Mouse (Mus musculus) kidney, adult 2 months (tissue): ENCODE results near the gene Slc22a17. TPM values are rescaled to one million over a fixed set of nuclear protein-coding genes. Genes with fewer than 3 reads are reported as not detected.

Source experiments
- DNase-seq: peaks from one replicate; pipeline ENCODE4 v3.0.0; 2021
- H3K27ac ChIP-seq: fragments of 200-500 bp; 2 replicates; pipeline ENCODE4 v1.5.1; 2012; ENCODE audit warnings: low read depth, low read length, control low read depth, inconsistent platforms; ENCODE audit not compliant: insufficient read depth
- H3K27me3 ChIP-seq: fragments of 200-500 bp; replicated peaks from 2 replicates; pipeline ENCODE4 v1.6.1; 2012; ENCODE audit warnings: mild to moderate bottlenecking, moderate library complexity, low read length, inconsistent platforms; ENCODE audit not compliant: control insufficient read depth, insufficient read depth
- H3K36me3 ChIP-seq: fragments of 200-500 bp; 2 replicates; pipeline ENCODE4 v1.6.1; 2012; ENCODE audit warnings: mild to moderate bottlenecking, moderate library complexity, low read length, inconsistent platforms; ENCODE audit not compliant: control insufficient read depth, insufficient read depth
- H3K4me1 ChIP-seq: fragments of 200-500 bp; 2 replicates; pipeline ENCODE4 v1.6.1; 2011; ENCODE audit warnings: low read length; ENCODE audit not compliant: control insufficient read depth, insufficient read depth
- H3K4me3 ChIP-seq: fragments of 200-500 bp; 2 replicates; pipeline ENCODE4 v1.5.1; 2011; ENCODE audit warnings: mild to moderate bottlenecking, low read depth, low read length, control low read depth; ENCODE audit not compliant: insufficient read depth
- CTCF ChIP-seq: fragments of 200-500 bp; conservative IDR thresholded peaks from 2 replicates; pipeline ENCODE4 v1.5.1; 2011; ENCODE audit warnings: low read depth, mild to moderate bottlenecking, control low read depth, low read length, moderate library complexity, mixed read lengths; ENCODE audit not compliant: insufficient read depth, insufficient read length
- POLR2A ChIP-seq: fragments of 200-500 bp; IDR thresholded peaks from one replicate; pipeline ENCODE4 v1.6.1; 2011; ENCODE audit warnings: low read depth, low read length, control low read depth
- WGBS: fragments of 180-500 bp; shearing (Covaris S2); methylation state at CpG from one replicate; pipeline ENCODE4 v1.1.7; 2018; 5-methylcytosine and 5-hydroxymethylcytosine counted together
- polyA plus RNA-seq: library from polyadenylated mRNA; depleted of rRNA; stranded (reverse); fragments of >200 nt; gene quantifications from 2 replicates; pipeline ENCODE4 v1.2.3, GENCODE M21; 2012

Gene Slc22a17
- polyA plus RNA-seq, 1 experiment, result 63.9 TPM

DNA sequence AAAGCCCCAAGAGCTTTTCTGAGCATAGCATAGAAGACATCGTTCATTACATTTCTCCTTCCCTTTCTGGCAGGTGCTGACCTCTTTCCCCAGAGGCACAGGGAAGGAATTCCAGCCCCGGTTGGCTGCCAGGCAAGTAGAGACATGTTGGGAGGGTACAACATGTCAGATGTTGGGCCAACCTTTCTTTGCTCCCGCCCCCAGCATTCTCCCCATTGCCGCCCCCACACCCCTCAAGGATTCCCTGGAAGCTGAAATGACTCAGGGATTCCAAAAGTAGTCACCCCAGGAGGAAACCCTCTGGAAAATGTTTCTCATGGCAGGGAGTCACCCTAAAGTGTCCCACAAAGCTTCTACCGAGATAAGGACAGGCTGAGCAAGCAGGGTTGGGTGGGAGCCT, 16.9 kb upstream of the Slc22a17 start:
- WGBS, result 66% methylated on average over 5 of the region's 5 CpGs
- H3K27me3 ChIP-seq, result 0 out of 2 replicates have a peak, but pooled peaks cover 1% of the 10 kb centered on the region
- no peak overlapping the region for H3K4me3 ChIP-seq
- H3K4me1 ChIP-seq, result no peaks in the 10 kb centered on the region
- no peaks in the 10 kb centered on the region for H3K36me3 ChIP-seq
- DNase-seq, result no peak
- TF ChIP-seq POLR2A (no peak), CTCF (no peak)
- no peak overlapping the region for H3K27ac ChIP-seq

DNA sequence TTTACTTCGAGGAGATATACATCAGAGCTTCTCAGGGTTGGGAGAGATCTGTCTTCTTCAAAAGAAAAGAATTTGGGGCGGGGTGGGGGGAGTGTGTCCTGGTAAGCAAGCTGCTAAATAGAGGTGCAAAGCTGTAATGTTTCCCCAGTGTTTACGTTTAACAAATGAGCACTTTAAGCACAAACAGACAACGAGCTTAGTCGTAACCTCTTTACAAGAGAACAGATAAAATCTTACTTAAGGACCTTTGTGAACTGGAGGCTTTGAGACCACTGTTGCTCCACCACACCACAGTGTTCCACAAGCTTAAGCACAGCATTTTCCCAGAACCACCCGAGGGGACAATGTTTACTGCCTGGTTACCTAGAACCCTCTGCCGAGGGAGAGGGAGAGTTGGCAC, 14.4 kb upstream of the Slc22a17 start:
- no peaks in the 10 kb centered on the region for H3K36me3 ChIP-seq
- 0 out of 2 replicates have a peak, but pooled peaks cover 1% of the 10 kb centered on the region for H3K27me3 ChIP-seq
- 64% methylated on average over 7 of the region's 7 CpGs for WGBS
- no peak for DNase-seq
- H3K4me3 ChIP-seq, result no peak overlapping the region
- H3K27ac ChIP-seq, result no peak overlapping the region
- H3K4me1 ChIP-seq, result no peaks in the 10 kb centered on the region
- TF ChIP-seq CTCF (no peak), POLR2A (no peak)

DNA sequence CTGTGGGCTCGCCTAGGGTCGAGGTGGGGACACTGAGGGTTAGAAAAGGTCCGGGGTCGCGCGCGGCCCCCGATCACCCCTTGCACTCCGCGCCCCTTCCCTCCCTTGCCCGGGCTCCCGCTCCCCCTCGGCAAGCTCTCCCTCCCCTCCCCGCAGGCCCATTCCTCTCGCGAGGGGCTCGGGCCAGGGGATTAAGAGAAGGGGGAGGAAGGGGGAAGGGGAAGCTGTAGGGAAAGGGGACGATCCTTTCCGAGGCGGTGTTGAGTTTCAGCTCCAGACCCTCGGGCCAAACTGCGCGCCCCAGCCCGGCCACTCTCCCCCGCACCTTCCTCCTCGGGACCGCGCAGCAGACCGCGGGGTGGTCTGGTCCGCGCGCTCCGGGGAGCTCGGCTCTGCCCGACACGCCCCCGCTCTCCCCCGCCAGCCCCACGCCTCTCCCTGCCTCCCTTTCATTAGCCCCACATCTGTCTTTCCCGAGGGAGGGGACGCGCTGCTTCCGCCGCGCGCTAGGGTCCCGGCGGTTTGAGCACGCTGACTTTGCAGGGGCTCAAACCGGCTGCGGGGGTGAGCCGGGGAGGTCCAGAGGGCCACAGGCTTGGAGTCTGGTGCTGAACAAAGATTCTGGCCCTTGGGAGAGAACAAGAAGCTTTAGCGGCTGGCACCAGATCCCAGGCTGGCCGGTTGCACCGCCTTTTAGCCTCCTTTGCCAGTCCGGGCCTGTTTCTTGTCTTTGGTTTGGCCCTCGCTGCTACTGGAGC, 13.6 kb upstream of the Slc22a17 start:
- DNase-seq, result peak; percentile 26
- WGBS, result 4% methylated on average over 55 of the region's 58 CpGs

DNA sequence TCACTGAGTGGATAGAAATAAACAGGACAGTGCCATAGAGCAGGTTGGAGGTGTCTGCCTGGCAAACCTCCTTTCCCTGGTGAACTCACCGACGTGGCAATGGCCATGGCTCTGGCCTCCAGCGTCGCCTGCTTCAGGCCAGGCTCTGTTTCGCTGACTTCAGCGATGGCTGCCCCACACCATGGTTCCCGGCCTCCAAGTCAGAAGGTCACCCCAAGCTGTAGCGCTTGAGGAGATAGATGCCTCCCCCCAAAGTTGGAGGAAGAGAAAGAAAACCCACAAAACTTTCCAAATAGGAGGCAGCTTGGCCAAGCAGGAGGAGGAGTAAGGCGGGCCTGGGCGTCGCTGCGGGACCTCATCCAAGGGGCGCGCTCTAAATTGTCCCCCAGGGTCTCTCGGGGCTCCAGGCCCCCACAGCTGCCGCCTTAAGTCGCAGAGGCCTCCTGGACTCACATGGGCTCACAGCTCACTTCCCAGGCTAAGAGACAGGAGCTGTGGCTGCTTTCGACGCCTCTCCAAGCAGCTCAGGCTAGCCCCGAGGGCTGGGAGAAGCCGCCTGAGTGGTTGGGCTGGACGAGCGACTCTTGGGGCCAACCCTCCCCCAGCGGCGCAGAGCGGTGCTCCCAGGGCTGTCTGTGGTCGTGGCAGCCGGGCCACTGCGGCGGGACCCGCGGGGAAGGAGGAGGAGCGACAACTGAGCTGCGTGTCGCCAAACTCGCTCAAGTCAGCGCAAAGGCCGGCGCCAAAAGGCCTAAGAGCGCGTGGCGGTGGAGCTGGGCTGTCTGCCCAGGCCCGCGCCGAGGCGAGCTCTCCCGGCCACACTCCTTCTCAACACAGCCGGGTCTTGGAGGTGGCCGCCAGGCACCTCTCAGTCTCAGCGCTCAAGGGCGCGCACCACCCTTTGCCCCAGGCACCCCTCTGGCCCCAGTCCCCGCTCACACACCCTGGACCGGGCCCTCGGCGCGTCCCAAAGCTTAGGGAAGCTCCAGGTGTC, 12.7 kb upstream of the Slc22a17 start, which contains the start of gene Efs:
Gene Efs, minus strand, starts transcription at position 778 of the 994 bp plus-strand sequence.
- Histone ChIP-seq H3K27me3 (0 out of 2 replicates have a peak, but pooled peaks cover 1% of the 10 kb centered on the region), H3K27ac (no peak within 1 kb of the TSS), H3K4me1 (no peaks in the 10 kb centered on the region), H3K4me3 (peak within 1 kb of the TSS; percentile 41), H3K36me3 (no peaks in the 10 kb centered on the region)
- no peak for TF ChIP-seq CTCF
- TF ChIP-seq POLR2A, result no peak
- WGBS, result 12% methylated on average over 57 of the region's 57 CpGs
- DNase-seq, result peak; percentile 61

More for the DNA sequence above, 13.6 kb upstream of the Slc22a17 start:
- H3K4me1 ChIP-seq, result no peaks in the 10 kb centered on the region
- 0 out of 2 replicates have a peak, but pooled peaks cover 1% of the 10 kb centered on the region for H3K27me3 ChIP-seq
- peak overlapping the region; percentile 41 for H3K4me3 ChIP-seq
- H3K36me3 ChIP-seq, result no peaks in the 10 kb centered on the region
- no peak overlapping the region for H3K27ac ChIP-seq
- TF ChIP-seq POLR2A (no peak), CTCF (no peak)

DNA sequence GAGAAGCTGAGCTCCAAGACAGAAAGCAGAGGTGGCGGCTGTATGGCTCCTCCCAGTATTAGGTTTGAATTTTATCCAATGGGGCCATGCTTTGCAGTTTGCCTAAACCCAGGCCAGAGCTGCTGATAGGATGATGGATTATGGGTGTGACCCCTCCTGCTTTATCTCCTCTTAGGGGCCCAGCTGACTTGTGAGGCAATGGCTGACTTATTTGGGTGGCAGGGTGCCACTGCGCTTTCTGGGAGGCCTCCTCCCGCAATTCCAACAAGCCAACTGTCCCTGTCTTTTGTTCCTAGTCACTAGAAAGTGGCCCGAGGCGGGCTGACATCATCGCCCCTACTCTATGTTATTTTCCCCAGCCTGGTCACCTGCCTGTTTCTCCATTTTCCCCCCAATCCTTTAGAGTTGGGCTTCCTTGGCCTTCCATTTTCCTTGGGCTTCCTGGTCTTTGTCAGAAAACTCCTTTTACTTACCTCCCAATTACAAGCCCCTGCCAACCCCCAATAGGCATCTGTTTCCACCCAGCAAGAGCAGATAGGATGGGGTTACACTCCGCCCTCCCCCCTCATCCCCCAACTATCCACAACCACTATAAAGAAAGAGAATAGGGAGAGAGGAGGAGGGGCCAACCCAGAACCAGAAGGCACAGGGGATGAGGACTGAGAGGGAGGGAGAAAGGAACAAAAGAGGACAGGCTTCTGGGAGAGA, 11.9 kb upstream of the Slc22a17 start:
- TF ChIP-seq POLR2A, result no peak
- no peak for TF ChIP-seq CTCF
- Histone ChIP-seq H3K27me3 (0 out of 2 replicates have a peak, but pooled peaks cover 1% of the 10 kb centered on the region), H3K36me3 (no peaks in the 10 kb centered on the region), H3K27ac (no peak overlapping the region), H3K4me3 (no peak overlapping the region), H3K4me1 (no peaks in the 10 kb centered on the region)
- peak; percentile 13 for DNase-seq
- WGBS, result 80% methylated on average over 7 of the region's 7 CpGs

DNA sequence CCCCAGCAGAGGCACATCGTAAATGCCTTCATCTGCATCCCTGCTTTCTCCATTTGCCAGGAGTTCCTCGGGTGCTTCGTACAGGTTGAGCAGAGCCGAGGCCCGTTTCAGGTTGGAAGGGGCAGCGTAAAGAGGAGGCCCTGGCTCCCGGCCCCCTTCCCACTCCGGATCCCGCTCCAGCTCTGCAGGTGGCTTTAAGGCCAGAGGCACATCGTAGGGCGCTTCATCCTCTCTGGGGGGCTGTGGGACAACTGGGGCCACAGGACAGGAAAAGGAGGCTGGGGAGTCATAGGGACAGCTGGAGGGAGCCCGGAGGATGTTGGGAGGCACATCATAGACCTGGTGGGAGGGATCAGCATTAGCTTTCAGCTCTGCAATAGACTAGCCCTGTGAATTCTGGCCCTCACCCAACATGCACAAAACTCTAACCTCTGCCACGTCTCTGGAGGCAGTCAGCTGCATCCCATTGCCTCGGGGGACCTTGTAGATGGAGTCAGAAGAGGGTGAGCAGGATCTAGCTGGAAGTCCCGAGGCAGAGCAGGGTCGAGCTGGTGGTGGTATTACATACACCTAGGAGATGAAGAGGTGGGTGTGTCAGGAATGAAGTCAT, 7.2 kb upstream of the Slc22a17 start:
- no peak for TF ChIP-seq CTCF
- no peak for TF ChIP-seq POLR2A
- Histone ChIP-seq H3K36me3 (no peaks in the 10 kb centered on the region), H3K4me3 (no peak overlapping the region), H3K4me1 (no peaks in the 10 kb centered on the region), H3K27ac (no peak overlapping the region), H3K27me3 (no peaks in the 10 kb centered on the region)
- 70% methylated on average over 16 of the region's 16 CpGs for WGBS
- DNase-seq, result no peak

DNA sequence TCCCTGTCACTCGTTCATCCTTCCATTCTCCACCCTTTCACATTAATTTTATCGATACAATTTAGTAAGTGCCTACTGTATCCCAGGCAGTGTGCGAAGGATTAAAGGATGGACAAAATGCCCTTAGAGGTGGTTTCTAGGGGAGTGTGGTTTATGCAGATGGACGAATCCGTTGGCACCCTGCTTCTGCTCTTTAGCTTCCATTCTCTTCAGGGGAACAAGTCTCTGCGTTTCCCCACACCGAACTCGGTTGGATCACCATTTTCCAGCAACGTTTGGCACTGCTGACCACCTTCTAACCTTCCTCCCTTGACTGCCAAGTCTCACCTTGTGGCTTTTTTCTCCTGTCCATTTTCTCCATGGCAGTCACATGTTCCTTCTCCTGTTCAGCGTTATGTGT, 411 bp upstream of the Slc22a17 start:
- TF ChIP-seq CTCF (no peak), POLR2A (no peak)
- no peak overlapping the region for H3K27ac ChIP-seq
- H3K4me3 ChIP-seq, result peak overlapping the region; percentile 93
- DNase-seq, result no peak
- H3K27me3 ChIP-seq, result no peaks in the 10 kb centered on the region
- H3K36me3 ChIP-seq, result no peaks in the 10 kb centered on the region
- 28% methylated on average over 10 of the region's 10 CpGs for WGBS
- 0 out of 2 replicates have a peak, but pooled peaks cover 3% of the 10 kb centered on the region for H3K4me1 ChIP-seq
